Mouse (Mus musculus) inflammation-experienced regulatory T-cells, adult 6 months (primary cell): ENCODE measurements around the gene Rtn3. TPM values are rescaled to one million over a fixed set of nuclear protein-coding genes. Genes with fewer than 3 reads are reported as not detected.

Source experiments
- ATAC-seq: one replicate; pipeline ENCODE4 v1.8.0; 2017
- polyA plus RNA-seq, 3 experiments: library from polyadenylated mRNA; unstranded; fragments of 100-300 nt; shearing (Covaris generic); gene quantifications; one replicate each; pipeline ENCODE4 v1.2.1; 2017

Gene Rtn3
- polyA plus RNA-seq, 3 experiments from 2014 or later, result 36.0 to 58.3 (median 45.6) TPM

- ATAC-seq, result no peak
Observed at GRCm38 (mm10) chr19:7377639-7378038, 105.4 kb downstream of the Rtn3 start.

Other genes with a start within 250 kb of the Rtn3 start
- gene Naa40, start 242.1 kb downstream of the Rtn3 start, polyA plus RNA-seq, result 10 to 100 TPM; 21.3 to 28.4 (median 27.4) TPM
- gene Rcor2, start 216.0 kb downstream of the Rtn3 start, polyA plus RNA-seq, result not detected
- 10 to 100 TPM; 50.5 to 69.5 (median 57.4) TPM for gene Mark2, start 141.4 kb downstream of the Rtn3 start, polyA plus RNA-seq
- 1 to 10 TPM; 2.8 to 4.4 (median 3.6) TPM for gene Spindoc, start 100.3 kb downstream of the Rtn3 start, polyA plus RNA-seq
- under 1 TPM; 0.10 to 0.23 (median 0.15) TPM for gene 2700081O15Rik, start 65.7 kb downstream of the Rtn3 start, polyA plus RNA-seq
- gene Atl3, start 10.8 kb upstream of the Rtn3 start, polyA plus RNA-seq, result 10 to 100 TPM; 21.2 to 26.6 (median 26.2) TPM
- gene Pla2g16, start 74.2 kb upstream of the Rtn3 start, polyA plus RNA-seq, result 10 to 100 TPM; 69.4 to 97.5 (median 81.1) TPM
- gene Lgals12, start 123.9 kb upstream of the Rtn3 start, polyA plus RNA-seq, result not detected
- gene Hrasls5, start 129.3 kb upstream of the Rtn3 start, polyA plus RNA-seq, result not detected
- gene Slc22a19, start 228.0 kb upstream of the Rtn3 start, polyA plus RNA-seq, result not detected